Mouse (Mus musculus) midbrain, embryonic 15.5 days (tissue): ENCODE data around the gene Pitpna. TPM values are rescaled to one million over a fixed set of nuclear protein-coding genes. Genes with fewer than 3 reads are reported as not detected.
A peak's percentile ranks its signal among the peaks of the same experiment; 100 is the strongest.

ENCODE experiments used
- ATAC-seq: fragments of 200-750 bp; cut with Nextera tagmentation; replicated peaks from 2 replicates; pipeline ENCODE4 v1.8.0; 2017; ENCODE audit warnings: moderate TSS enrichment
- H3K27ac ChIP-seq: fragments of 300-500 bp; sonication (generic); 2 replicates; pipeline ENCODE4 v1.5.1; 2015; ENCODE audit warnings: mild to moderate bottlenecking, inconsistent platforms
- H3K27me3 ChIP-seq: fragments of 300-500 bp; sonication (generic); replicated peaks from 2 replicates; pipeline ENCODE4 v1.6.1; 2015; ENCODE audit warnings: inconsistent platforms
- H3K36me3 ChIP-seq: fragments of 300-500 bp; sonication (generic); replicated peaks from 2 replicates; pipeline ENCODE4 v1.6.1; 2015; ENCODE audit warnings: inconsistent platforms
- H3K4me1 ChIP-seq: fragments of 300-500 bp; sonication (generic); 2 replicates; pipeline ENCODE4 v1.6.1; 2015; ENCODE audit warnings: inconsistent platforms
- H3K4me2 ChIP-seq: fragments of 300-500 bp; sonication (generic); 2 replicates; pipeline ENCODE4 v1.6.1; 2015; ENCODE audit warnings: inconsistent platforms, mild to moderate bottlenecking, moderate library complexity
- H3K4me3 ChIP-seq: fragments of 300-500 bp; sonication (generic); 2 replicates; pipeline ENCODE4 v1.5.1; 2015; ENCODE audit warnings: mild to moderate bottlenecking, inconsistent platforms
- H3K9ac ChIP-seq: fragments of 300-500 bp; sonication (generic); 2 replicates; pipeline ENCODE4 v1.6.1; 2015; ENCODE audit warnings: mild to moderate bottlenecking, inconsistent platforms
- H3K9me3 ChIP-seq: fragments of 300-500 bp; sonication (generic); 2 replicates; pipeline ENCODE4 v1.6.1; 2016; ENCODE audit warnings: inconsistent platforms
- WGBS: fragments of 180-500 bp; shearing (Covaris S2); methylation state at CpG from one replicate; pipeline ENCODE4 v1.1.7; 2015; ENCODE audit warnings: mixed read lengths; 5-methylcytosine and 5-hydroxymethylcytosine counted together
- microRNA-seq: library from miRNA; unstranded; fragments of <30 nt; microRNA quantifications from one replicate; pipeline ENCODE4, GENCODE M21; 2016
- polyA plus RNA-seq: library from polyadenylated mRNA; unstranded; fragments of >200 nt; fragmentation: Nextera tagmentation; extraction: Ambion mirVana; gene quantifications from 2 replicates; pipeline ENCODE4 v1.2.1, GENCODE M21; 2015

The Pitpna gene
- polyA plus RNA-seq, 1 experiment from 2014 or later: 103 TPM

DNA sequence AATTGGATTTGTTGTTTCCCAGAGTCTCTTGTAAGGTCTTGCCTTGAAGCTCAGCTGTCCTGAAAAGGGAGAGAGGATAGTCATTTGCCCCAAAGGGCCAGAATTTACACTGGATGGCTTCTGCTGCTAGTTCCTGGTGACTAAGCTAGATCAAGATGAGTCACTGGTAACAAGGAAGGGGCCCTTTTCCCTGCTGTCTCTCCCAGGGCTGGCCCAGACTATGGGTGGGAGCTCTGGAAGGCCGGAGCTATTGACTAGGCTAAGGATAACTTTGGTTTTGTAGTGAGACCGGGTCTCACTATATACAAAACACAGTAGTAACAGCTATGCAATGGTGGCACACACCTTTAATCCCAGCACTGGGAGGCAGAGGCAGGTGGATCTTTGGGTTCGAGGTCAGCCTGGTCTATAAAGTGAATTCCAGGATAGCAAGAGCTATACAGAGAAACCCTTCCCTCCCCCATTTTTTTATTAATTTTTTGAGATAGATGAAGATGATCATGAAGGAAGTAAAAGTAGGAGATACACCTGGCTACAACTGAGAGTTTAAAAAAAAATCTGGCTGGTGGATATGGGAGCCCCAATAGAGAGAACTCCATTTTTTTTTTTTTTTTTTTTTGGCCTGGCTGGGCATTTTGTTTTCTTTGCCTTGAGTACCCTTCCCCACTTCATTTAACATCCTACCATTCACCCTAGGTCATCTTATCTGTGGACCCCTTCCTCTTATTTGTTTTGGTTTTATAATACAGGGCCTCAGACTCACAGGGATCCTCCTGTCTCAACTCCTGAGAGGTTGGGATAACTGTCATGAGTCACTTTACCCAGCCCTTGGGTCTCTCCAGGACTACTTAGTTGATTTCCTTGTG, 90.2 kb downstream of the Pitpna start:
- Histone ChIP-seq H3K27me3 (no peaks in the 10 kb centered on the region), H3K4me2 (peak overlapping the region; percentile 79), H3K9ac (peak overlapping the region; percentile 19; the same call in 1 of the 2 replicates), H3K9me3 (no peaks in the 10 kb centered on the region), H3K4me3 (peak overlapping the region; percentile 88), H3K27ac (peak overlapping the region; percentile 93), H3K36me3 (0 out of 2 replicates have a peak, but pooled peaks cover under 1% of the 10 kb centered on the region), H3K4me1 (peaks cover 21% of the 10 kb centered on the region)
- WGBS: 90% methylated on average over 3 of the region's 3 CpGs
- ATAC-seq: no peak; the same call in 1 of the 2 replicates

Small RNA genes lying within 50 kb of the gene (microRNA-seq; reads per million reads assigned to microRNA genes)
- gene Mir3971: not detected

Other genes starting within 250 kb of the Pitpna start
- 49.1 and 49.6 TPM in 2 replicates for gene Rpa1, start 239.8 kb upstream of the Pitpna start, polyA plus RNA-seq
- 16.8 and 17.2 TPM in 2 replicates for gene Smyd4, start 239.7 kb upstream of the Pitpna start, polyA plus RNA-seq
- gene Serpinf1, start 165.4 kb upstream of the Pitpna start, polyA plus RNA-seq: 29.8 and 42.7 TPM in 2 replicates
- gene Serpinf2, start 148.5 kb upstream of the Pitpna start, polyA plus RNA-seq: 0.37 TPM in 1 of 2 replicates, not detected in the other
- gene Wdr81, start 133.4 kb upstream of the Pitpna start, polyA plus RNA-seq: 8.4 and 8.7 TPM in 2 replicates
- 2.2 and 2.8 TPM in 2 replicates for gene Tlcd2, start 126.4 kb upstream of the Pitpna start, polyA plus RNA-seq
- 54.8 and 56.4 TPM in 2 replicates for gene Prpf8, start 101.3 kb upstream of the Pitpna start, polyA plus RNA-seq
- 1.9 and 2.0 TPM in 2 replicates for gene Rilp, start 78.0 kb upstream of the Pitpna start, polyA plus RNA-seq
- 4.6 and 5.2 TPM in 2 replicates for gene Scarf1, start 74.6 kb upstream of the Pitpna start, polyA plus RNA-seq
- 17.7 and 20.2 TPM in 2 replicates for gene Slc43a2, start 56.4 kb upstream of the Pitpna start, polyA plus RNA-seq
- 45.1 and 47.0 TPM in 2 replicates for gene Inpp5k, start 42.9 kb downstream of the Pitpna start, polyA plus RNA-seq
- gene Myo1c, start 62.4 kb downstream of the Pitpna start, polyA plus RNA-seq: 9.4 and 9.8 TPM in 2 replicates
- 117 and 118 TPM in 2 replicates for gene Crk, start 91.2 kb downstream of the Pitpna start, polyA plus RNA-seq
- 1,262 and 1,349 TPM in 2 replicates for gene Ywhae, start 144.8 kb downstream of the Pitpna start, polyA plus RNA-seq
- 3.7 and 4.3 TPM in 2 replicates for gene Doc2b, start 208.0 kb downstream of the Pitpna start, polyA plus RNA-seq